Mouse (Mus musculus) E14TG2a.4 (cell line): ENCODE data around the gene Ccdc59.

Experiments used
- H3K27me3 ChIP-seq: 2 replicates; pipeline ENCODE4 v1.6.1; 2014; ENCODE audit warnings: low read length, control low read depth; ENCODE audit not compliant: insufficient read depth
- H3K36me3 ChIP-seq: 2 replicates; pipeline ENCODE4 v1.6.1; 2014; ENCODE audit warnings: low read length, control low read depth; ENCODE audit not compliant: insufficient read depth
- H3K4me1 ChIP-seq: replicated peaks from 2 replicates; pipeline ENCODE4 v1.6.1; 2014; ENCODE audit warnings: low read depth, low read length, control low read depth
- H3K4me3 ChIP-seq: replicated peaks from 2 replicates; pipeline ENCODE4 v1.5.1; 2014; ENCODE audit warnings: mild to moderate bottlenecking, low read length
- H3K9me3 ChIP-seq: 2 replicates; pipeline ENCODE4 v1.6.1; 2014; ENCODE audit warnings: low read length, control low read depth
- CTCF ChIP-seq: conservative IDR thresholded peaks from 2 replicates; pipeline ENCODE4 v1.5.1; 2014; ENCODE audit warnings: low read length
- NANOG ChIP-seq: IDR thresholded peaks from 2 replicates; pipeline ENCODE4 v1.6.1; 2014; ENCODE audit warnings: borderline replicate concordance, low read length, mixed read lengths
- POU5F1 ChIP-seq: IDR thresholded peaks from 2 replicates; pipeline ENCODE4 v1.6.1; 2014; ENCODE audit warnings: low read length, borderline replicate concordance

The Ccdc59 gene

DNA sequence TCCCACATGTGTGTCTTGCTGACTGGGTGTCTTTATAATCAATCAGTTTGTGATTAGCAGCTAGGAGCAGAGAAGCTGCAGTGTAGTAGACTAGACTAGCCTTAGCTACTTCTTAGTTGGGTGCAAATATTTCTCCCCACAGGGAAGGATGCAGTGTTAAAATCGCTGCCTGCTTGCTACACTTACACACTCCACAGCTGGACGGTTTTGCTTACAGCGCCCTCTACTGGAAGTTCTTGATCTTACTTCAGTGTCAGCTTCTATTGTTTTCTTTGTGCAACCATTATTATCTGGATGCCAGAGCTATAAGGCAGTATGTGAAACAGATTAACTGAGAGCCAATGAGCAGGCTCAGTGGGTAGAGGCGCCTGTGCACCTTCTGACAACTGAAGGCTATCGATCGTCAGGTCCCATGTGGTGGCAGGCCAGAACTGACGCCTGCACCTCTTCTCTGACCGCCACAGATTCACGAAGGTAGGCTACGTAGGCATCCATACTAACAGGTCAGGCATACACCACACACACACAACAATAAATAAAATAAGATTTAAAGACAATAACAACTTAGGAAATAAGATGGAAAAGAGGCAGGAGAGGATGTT, 6.1 kb upstream of the Ccdc59 start:
- Histone ChIP-seq H3K9me3 (no peaks in the 10 kb centered on the region), H3K4me3 (no peak overlapping the region), H3K36me3 (peaks cover 28% of the 10 kb centered on the region), H3K27me3 (no peaks in the 10 kb centered on the region), H3K4me1 (0 out of 2 replicates have a peak, but pooled peaks cover 3% of the 10 kb centered on the region)
- TF ChIP-seq POU5F1 = no peak
- TF ChIP-seq CTCF = peak; percentile 67
- no peak for TF ChIP-seq NANOG

DNA sequence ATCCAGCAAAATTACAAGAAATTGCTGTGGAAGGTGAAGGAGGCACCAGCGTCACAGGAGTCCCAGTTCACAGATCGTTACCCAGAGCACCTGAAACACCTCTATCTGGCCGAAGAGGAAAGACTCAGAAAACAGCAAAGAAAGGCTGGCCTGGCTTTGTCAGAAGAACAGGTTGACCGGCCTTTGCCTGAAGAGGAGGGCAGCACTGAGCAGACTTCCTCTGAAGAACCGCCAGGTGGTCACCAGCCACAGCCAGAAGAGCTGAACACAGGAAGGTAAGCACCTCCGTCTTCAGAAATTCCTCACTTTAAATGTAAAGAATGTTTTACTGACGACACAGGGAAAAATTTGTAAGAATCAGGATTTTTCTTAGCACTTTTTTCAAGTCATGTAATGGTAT, 1.7 kb downstream of the Ccdc59 start:
- H3K9me3 ChIP-seq = no peaks in the 10 kb centered on the region

DNA sequence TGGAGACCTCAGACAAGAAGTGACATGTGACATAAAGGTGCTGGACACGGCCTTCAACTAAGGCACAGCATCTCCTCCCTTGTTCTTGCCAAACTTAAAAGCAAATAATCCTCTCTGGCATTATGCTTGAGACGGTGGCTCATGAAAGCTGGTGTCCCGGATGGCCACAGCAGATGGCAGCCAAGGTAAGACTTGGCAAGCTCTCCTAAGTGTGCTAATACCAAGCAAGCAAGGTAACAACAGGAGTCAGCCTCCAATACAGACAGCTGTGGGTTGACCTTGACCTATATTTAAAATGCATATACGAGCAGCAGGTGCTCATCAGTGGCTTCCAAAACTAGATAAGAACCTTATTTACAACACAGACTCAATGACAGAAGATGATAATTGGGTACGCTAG, 9.4 kb downstream of the Ccdc59 start:
- H3K4me1 ChIP-seq = no peaks in the 10 kb centered on the region
- H3K27me3 ChIP-seq = no peaks in the 10 kb centered on the region
- peaks cover 56% of the 10 kb centered on the region for H3K36me3 ChIP-seq
- no peak for TF ChIP-seq CTCF
- no peak for TF ChIP-seq NANOG
- no peak for TF ChIP-seq POU5F1
- H3K4me3 ChIP-seq = no peak overlapping the region
- no peaks in the 10 kb centered on the region for H3K9me3 ChIP-seq

More for the DNA sequence above, 1.7 kb downstream of the Ccdc59 start:
- peak overlapping the region; percentile 93 for H3K4me3 ChIP-seq
- peaks cover 17% of the 10 kb centered on the region for H3K4me1 ChIP-seq
- TF ChIP-seq POU5F1 (no peak), NANOG (no peak), CTCF (no peak)
- no peaks in the 10 kb centered on the region for H3K27me3 ChIP-seq
- H3K36me3 ChIP-seq = peaks cover 63% of the 10 kb centered on the region

DNA sequence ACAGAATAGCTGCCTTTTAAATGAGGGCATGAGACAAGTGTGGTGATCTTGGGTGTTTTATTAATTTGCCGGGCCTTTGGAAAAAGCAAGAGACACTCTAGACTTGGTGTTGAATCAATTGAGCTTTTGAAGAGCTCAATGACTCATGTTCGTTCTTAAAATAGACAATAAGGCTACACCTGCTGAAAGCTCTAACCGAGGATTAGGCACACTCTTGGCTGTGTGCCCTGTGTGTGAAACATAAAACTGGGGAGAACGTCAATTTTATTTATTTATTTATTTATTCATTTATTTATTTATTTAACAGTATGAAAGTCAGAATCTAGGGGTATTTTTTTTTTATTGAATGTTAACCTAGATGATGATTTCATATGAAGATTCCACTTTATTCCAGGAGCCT, 10.3 kb downstream of the Ccdc59 start:
- no peak for TF ChIP-seq NANOG
- TF ChIP-seq POU5F1 = no peak
- TF ChIP-seq CTCF = no peak
- Histone ChIP-seq H3K27me3 (no peaks in the 10 kb centered on the region), H3K36me3 (peaks cover 47% of the 10 kb centered on the region), H3K9me3 (no peaks in the 10 kb centered on the region), H3K4me3 (no peak overlapping the region), H3K4me1 (no peaks in the 10 kb centered on the region)

DNA sequence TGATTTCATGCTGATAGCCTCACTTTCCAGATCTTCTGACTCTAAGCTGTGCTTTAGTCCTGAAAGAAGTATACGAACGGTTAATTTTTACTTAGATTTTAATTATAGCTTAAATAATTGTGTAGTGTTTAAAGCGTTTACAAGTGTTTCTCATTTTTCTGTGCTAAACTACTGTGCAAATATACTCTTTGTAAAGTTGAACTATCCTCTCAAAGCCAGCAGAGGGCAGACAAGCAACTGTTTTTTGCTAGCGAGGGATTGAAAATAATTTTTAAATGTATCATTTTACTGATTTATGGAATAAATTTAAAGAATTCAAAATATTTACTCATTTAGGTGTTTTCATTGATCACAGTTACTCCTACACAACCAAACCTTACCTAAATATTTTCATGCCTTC, 26.4 kb downstream of the Ccdc59 start:
- Histone ChIP-seq H3K9me3 (peaks cover 5% of the 10 kb centered on the region; the same call in 1 of the 2 replicates), H3K4me3 (no peak overlapping the region), H3K27me3 (no peaks in the 10 kb centered on the region), H3K36me3 (no peaks in the 10 kb centered on the region), H3K4me1 (peaks cover 3% of the 10 kb centered on the region; the same call in 1 of the 2 replicates)
- TF ChIP-seq POU5F1 (no peak), CTCF (peak; percentile 34)
